Mouse (Mus musculus): ENCODE results near the gene Usp2.

DNA sequence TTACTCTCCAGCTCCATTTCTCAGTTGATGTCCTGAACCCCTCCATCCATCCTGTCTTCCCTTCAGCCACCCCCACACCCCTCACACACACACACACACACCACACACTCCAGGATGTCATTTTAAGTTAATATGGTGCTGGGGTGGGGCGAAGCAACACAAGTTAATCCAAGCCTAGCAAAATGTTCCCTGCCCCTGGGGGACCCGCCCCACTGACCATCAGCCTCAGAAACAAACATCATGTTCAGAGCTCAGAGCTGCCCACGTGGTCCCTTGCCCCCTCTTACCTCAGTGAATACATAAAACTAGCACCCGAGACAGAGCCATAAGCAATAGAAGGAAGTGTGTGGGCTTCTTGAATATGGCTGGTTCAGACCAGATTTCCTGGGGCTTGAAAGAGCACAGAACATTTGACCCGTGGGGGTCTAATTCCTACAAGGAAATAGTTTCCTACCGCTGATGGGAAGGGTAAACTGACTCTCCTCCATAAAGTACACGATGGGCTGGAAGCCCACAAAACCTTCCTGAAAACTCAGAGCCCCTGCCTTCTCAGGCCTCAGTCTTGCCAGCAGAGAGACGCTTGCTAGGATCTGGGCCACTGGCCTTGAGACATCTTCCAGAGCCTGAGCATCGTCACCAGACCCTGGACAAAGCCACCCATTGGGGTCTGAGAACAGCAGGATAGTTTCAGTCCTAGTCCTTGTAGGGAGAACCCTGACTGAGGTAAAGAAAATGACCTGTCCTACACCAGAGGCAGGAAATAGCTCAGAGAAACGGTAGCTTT is 13.4 kb downstream of the Usp2 start:
- TF ChIP-seq CTCF (IDR thresholded peaks at IDR 0.05; ENCODE audit: low read depth, low read length) (no peak), POLR2A (IDR thresholded peaks at IDR 0.05; ENCODE audit: insufficient read depth, low read length) (no peak)

All from ES-Bruce4 (cell line).